Mouse (Mus musculus): Measurements from ENCODE around the gene Cep170b. TPM values are rescaled to one million over a fixed set of nuclear protein-coding genes. Genes with fewer than 3 reads are reported as not detected.

Cep170b gene
- polyA plus RNA-seq, 1 experiment from 2014 or later = 15.2 TPM

DNA sequence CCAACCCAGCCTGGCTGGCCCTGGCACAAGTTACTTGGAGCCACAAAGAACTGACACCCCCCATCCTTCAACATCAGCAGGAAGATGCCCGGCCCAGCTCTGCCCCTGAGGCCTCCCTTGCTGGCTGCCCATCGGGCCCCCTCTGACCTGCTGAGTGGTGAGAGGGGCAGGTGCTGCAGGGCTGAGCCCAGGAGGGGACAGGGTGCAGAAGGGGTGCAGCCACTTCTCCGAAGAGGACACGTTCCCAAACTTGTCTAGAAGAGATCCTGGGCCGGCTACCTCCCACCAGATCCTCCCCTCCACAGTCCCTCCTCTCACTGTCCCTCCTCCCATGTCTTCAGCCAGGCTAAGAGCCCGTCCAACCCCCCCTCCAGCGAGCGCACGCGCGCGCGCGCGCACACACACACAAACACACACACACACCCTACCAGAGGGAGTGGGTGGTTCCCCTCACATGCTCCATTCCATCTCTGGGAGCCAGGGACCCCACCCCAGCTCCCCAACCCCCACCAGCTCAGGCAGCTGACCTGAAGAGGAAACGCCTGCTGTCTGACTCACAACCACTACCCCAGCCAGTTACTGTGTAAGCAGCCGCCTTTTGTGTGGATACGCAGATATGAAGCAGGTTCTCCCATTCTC is 75.3 kb downstream of the Cep170b start:
- ATAC-seq (replicated peaks; ENCODE audit: low FRiP score) = no peak
- H3K27ac ChIP-seq (ENCODE audit: low read depth, low read length) = no peak overlapping the region
- DNase-seq (ENCODE audit: low spot score) = no peak
- WGBS = 72% methylated on average over 18 of the region's 18 CpGs
- no peak overlapping the region for H3K4me2 ChIP-seq (ENCODE audit: low read depth, low read length, severe bottlenecking)
- H3K4me3 ChIP-seq (ENCODE audit: low read depth, low read length) = no peak overlapping the region
- H3K9me3 ChIP-seq (ENCODE audit: control insufficient read depth, low read length) = no peaks in the 10 kb centered on the region
- H3K27me3 ChIP-seq (ENCODE audit: control insufficient read depth, insufficient read depth, low read length) = peaks cover 1% of the 10 kb centered on the region
- H3K9ac ChIP-seq (ENCODE audit: low read length) = no peak overlapping the region
- no peaks in the 10 kb centered on the region for H3K4me1 ChIP-seq (replicated peaks; ENCODE audit: control insufficient read depth, insufficient read depth, low read length)
- H3K36me3 ChIP-seq (ENCODE audit: control insufficient read depth, insufficient read depth, low read length) = no peaks in the 10 kb centered on the region

Small RNA genes within 50 kb of the gene (microRNA-seq; reads per million reads assigned to microRNA genes)
- gene Mir6940 (ENCODE audit: insufficient number of aligned reads) = not detected

Other genes with a start within 250 kb of the Cep170b start
- 0.13 TPM in 1 of 2 replicates, not detected in the other for gene A530016L24Rik, start 231.0 kb upstream of the Cep170b start, polyA plus RNA-seq (2014; fragmentation: Nextera tagmentation; extraction: Ambion mirVana)
- 3.1 and 3.4 TPM in 2 replicates for gene Tmem179, start 203.7 kb upstream of the Cep170b start, polyA plus RNA-seq (2014; fragmentation: Nextera tagmentation; extraction: Ambion mirVana)
- 1.6 and 2.4 TPM in 2 replicates for gene Inf2, start 131.7 kb upstream of the Cep170b start, polyA plus RNA-seq (2014; fragmentation: Nextera tagmentation; extraction: Ambion mirVana)
- gene Adssl1, start 100.4 kb upstream of the Cep170b start, polyA plus RNA-seq (2014; fragmentation: Nextera tagmentation; extraction: Ambion mirVana) = 1.9 and 2.1 TPM in 2 replicates
- 227 and 257 TPM in 2 replicates for gene Siva1, start 75.8 kb upstream of the Cep170b start, polyA plus RNA-seq (2014; fragmentation: Nextera tagmentation; extraction: Ambion mirVana)
- 99.4 and 123 TPM in 2 replicates for gene Akt1, start 45.6 kb upstream of the Cep170b start, polyA plus RNA-seq (2014; fragmentation: Nextera tagmentation; extraction: Ambion mirVana)
- 4.4 and 5.3 TPM in 2 replicates for gene Zbtb42, start 41.6 kb upstream of the Cep170b start, polyA plus RNA-seq (2014; fragmentation: Nextera tagmentation; extraction: Ambion mirVana)
- 3.7 and 4.1 TPM in 2 replicates for gene Pld4, start 40.2 kb downstream of the Cep170b start, polyA plus RNA-seq (2014; fragmentation: Nextera tagmentation; extraction: Ambion mirVana)
- 0.08 and 0.16 TPM in 2 replicates for gene Ahnak2, start 82.2 kb downstream of the Cep170b start, polyA plus RNA-seq (2014; fragmentation: Nextera tagmentation; extraction: Ambion mirVana)
- gene Clba1, start 88.5 kb downstream of the Cep170b start, polyA plus RNA-seq (2014; fragmentation: Nextera tagmentation; extraction: Ambion mirVana) = 12.5 and 15.3 TPM in 2 replicates
- 170 and 180 TPM in 2 replicates for gene Cdca4, start 109.0 kb downstream of the Cep170b start, polyA plus RNA-seq (2014; fragmentation: Nextera tagmentation; extraction: Ambion mirVana)
- not detected in 2 replicates for gene Gpr132, start 147.8 kb downstream of the Cep170b start, polyA plus RNA-seq (2014; fragmentation: Nextera tagmentation; extraction: Ambion mirVana)
- gene Jag2, start 209.3 kb downstream of the Cep170b start, polyA plus RNA-seq (2014; fragmentation: Nextera tagmentation; extraction: Ambion mirVana) = 3.2 and 4.3 TPM in 2 replicates
- gene Nudt14, start 221.7 kb downstream of the Cep170b start, polyA plus RNA-seq (2014; fragmentation: Nextera tagmentation; extraction: Ambion mirVana) = 57.6 and 59.2 TPM in 2 replicates